Mouse (Mus musculus): ENCODE measurements around the gene Cep112. TPM values are rescaled to one million over a fixed set of nuclear protein-coding genes. Genes with fewer than 3 reads are reported as not detected.

The Cep112 gene
- polyA plus RNA-seq, 1 experiment, result 0.43 TPM

- Histone ChIP-seq H3K36me3 (ENCODE audit: control insufficient read depth, insufficient read depth) (no peaks in the 10 kb centered on the region), H3K4me2 (ENCODE audit: low read depth) (no peak overlapping the region), H3K79me2 (ENCODE audit: control insufficient read depth, insufficient read depth) (no peaks in the 10 kb centered on the region), H3K27me3 (ENCODE audit: control insufficient read depth, insufficient read depth, insufficient read length) (no peaks in the 10 kb centered on the region), H3ac (ENCODE audit: control insufficient read depth, insufficient read length) (no peak overlapping the region), H3K4me3 (no peak overlapping the region)
- TF ChIP-seq POLR2AphosphoS2 (IDR thresholded peaks at IDR 0.05; ENCODE audit: insufficient read length, low read depth), result no peak
These were observed 134.5 kb downstream of the Cep112 start for GRCm38 (mm10) chr11:108559506-108559905.

DNA sequence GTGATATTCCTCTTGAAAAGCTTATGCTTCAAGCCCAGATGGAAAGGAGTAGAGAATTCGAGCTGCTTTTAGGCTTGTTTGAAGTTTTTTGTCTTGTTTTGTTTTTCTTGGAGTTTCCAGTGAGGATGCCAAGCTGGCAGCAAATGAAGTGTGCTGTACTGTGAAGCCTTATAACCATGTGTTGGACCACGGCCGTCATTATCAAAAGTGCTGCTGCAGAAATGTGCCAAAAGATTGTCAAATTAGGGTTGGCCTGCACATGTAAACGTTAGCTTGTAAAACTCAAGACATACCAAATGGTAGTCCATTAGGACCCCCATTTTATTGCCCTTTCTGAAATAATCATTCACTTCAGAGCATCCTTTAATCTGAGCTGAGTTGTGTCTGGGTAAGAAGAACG is 137.1 kb downstream of the Cep112 start:
- no peak overlapping the region for H3ac ChIP-seq (ENCODE audit: control insufficient read depth, insufficient read length)
- no peaks in the 10 kb centered on the region for H3K27me3 ChIP-seq (ENCODE audit: control insufficient read depth, insufficient read depth, insufficient read length)
- no peak for TF ChIP-seq POLR2A (IDR thresholded peaks at IDR 0.05; ENCODE audit: insufficient read length, low read depth)
- TF ChIP-seq REST (IDR thresholded peaks at IDR 0.05; ENCODE audit: insufficient read depth, insufficient read length), result no peak
- no peak for TF ChIP-seq TCF12 (IDR thresholded peaks at IDR 0.05; ENCODE audit: insufficient read depth, poor library complexity, severe bottlenecking)
- TF ChIP-seq MYOG (IDR thresholded peaks at IDR 0.05; ENCODE audit: control insufficient read depth in 1 of 3, insufficient read depth in 1 of 3, insufficient read length in 2 of 3, low read depth in 2 of 3), result no peak
- no peak for TF ChIP-seq TCF3 (IDR thresholded peaks at IDR 0.05; ENCODE audit: insufficient read length, low read depth)
- no peak for TF ChIP-seq POLR2AphosphoS2 (IDR thresholded peaks at IDR 0.05; ENCODE audit: insufficient read length, low read depth)
- TF ChIP-seq SRF (IDR thresholded peaks at IDR 0.05; ENCODE audit: control insufficient read depth, insufficient read length, low read depth), result no peak
- TF ChIP-seq E2F4 (IDR thresholded peaks at IDR 0.05; ENCODE audit: insufficient read depth), result no peak
- no peak for TF ChIP-seq MYOD1 (IDR thresholded peaks at IDR 0.05; ENCODE audit: control insufficient read depth in 1 of 3, insufficient read length in 2 of 3, low read depth in 2 of 3)
- TF ChIP-seq CEBPB (IDR thresholded peaks at IDR 0.05; ENCODE audit: insufficient read depth, poor library complexity, severe bottlenecking), result no peak
- no peak for TF ChIP-seq MAX (IDR thresholded peaks at IDR 0.05; ENCODE audit: low read depth)
- TF ChIP-seq USF1 (IDR thresholded peaks at IDR 0.05; ENCODE audit: low read depth), result no peak
- no peak overlapping the region for H3K4me2 ChIP-seq (ENCODE audit: low read depth)
- H3K79me2 ChIP-seq (ENCODE audit: control insufficient read depth, insufficient read depth), result no peaks in the 10 kb centered on the region
- no peak overlapping the region for H3K4me3 ChIP-seq
- no peaks in the 10 kb centered on the region for H3K36me3 ChIP-seq (ENCODE audit: control insufficient read depth, insufficient read depth)

DNA sequence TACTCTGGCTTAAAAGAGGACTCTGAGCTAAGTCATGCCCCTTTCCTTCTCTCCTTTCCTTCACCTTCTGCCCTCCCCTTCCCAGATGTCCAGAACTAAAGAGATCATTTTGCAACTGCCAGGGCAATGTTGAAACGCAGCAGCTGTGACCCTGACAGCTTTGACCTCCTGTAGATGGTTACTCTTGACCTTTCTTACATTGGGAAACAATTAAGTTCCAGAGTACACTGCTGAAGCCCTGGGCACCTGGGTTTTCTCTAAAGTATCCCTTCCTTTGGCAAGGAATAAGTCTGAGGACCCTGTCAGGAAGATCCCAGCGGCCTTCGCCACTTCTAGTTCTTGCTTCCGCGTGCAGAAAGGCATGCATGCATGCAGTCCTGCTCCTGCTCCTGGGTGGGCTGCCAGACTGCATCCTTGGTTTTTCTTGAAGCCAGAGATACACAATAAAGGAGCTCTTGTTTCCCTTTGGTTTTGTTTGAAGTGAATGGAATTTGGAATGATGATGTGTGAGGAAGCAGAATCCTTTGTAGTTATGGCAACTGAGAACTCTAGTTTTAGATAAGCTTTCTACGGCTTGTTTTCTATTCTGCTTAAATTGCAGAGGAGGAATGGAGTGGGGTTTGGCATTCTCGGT is 161.7 kb downstream of the Cep112 start:
- H3ac ChIP-seq (ENCODE audit: control insufficient read depth, insufficient read length), result no peak overlapping the region
- no peaks in the 10 kb centered on the region for H3K27me3 ChIP-seq (ENCODE audit: control insufficient read depth, insufficient read depth, insufficient read length)
- H3K79me2 ChIP-seq (ENCODE audit: control insufficient read depth, insufficient read depth), result no peaks in the 10 kb centered on the region
- no peak for TF ChIP-seq E2F4 (IDR thresholded peaks at IDR 0.05; ENCODE audit: insufficient read depth)
- no peak for TF ChIP-seq POLR2A (IDR thresholded peaks at IDR 0.05; ENCODE audit: insufficient read length, low read depth)
- no peak for TF ChIP-seq MYOG (IDR thresholded peaks at IDR 0.05; ENCODE audit: control insufficient read depth in 1 of 3, insufficient read depth in 1 of 3, insufficient read length in 2 of 3, low read depth in 2 of 3)
- no peak for TF ChIP-seq MAX (IDR thresholded peaks at IDR 0.05; ENCODE audit: low read depth)
- no peak for TF ChIP-seq SRF (IDR thresholded peaks at IDR 0.05; ENCODE audit: control insufficient read depth, insufficient read length, low read depth)
- no peak for TF ChIP-seq MYOD1 (IDR thresholded peaks at IDR 0.05; ENCODE audit: control insufficient read depth in 1 of 3, insufficient read length in 2 of 3, low read depth in 2 of 3)
- no peak for TF ChIP-seq USF1 (IDR thresholded peaks at IDR 0.05; ENCODE audit: low read depth)
- no peak for TF ChIP-seq CEBPB (IDR thresholded peaks at IDR 0.05; ENCODE audit: insufficient read depth, poor library complexity, severe bottlenecking)
- TF ChIP-seq REST (IDR thresholded peaks at IDR 0.05; ENCODE audit: insufficient read depth, insufficient read length), result no peak
- no peak for TF ChIP-seq POLR2AphosphoS2 (IDR thresholded peaks at IDR 0.05; ENCODE audit: insufficient read length, low read depth)
- no peak for TF ChIP-seq TCF3 (IDR thresholded peaks at IDR 0.05; ENCODE audit: insufficient read length, low read depth)
- no peak for TF ChIP-seq TCF12 (IDR thresholded peaks at IDR 0.05; ENCODE audit: insufficient read depth, poor library complexity, severe bottlenecking)
- H3K4me2 ChIP-seq (ENCODE audit: low read depth), result no peak overlapping the region
- H3K4me3 ChIP-seq, result no peak overlapping the region
- H3K36me3 ChIP-seq (ENCODE audit: control insufficient read depth, insufficient read depth), result no peaks in the 10 kb centered on the region

- H3K27me3 ChIP-seq (ENCODE audit: control insufficient read depth, insufficient read depth, insufficient read length), result no peaks in the 10 kb centered on the region
- no peaks in the 10 kb centered on the region for H3K79me2 ChIP-seq (ENCODE audit: control insufficient read depth, insufficient read depth)
- no peaks in the 10 kb centered on the region for H3K36me3 ChIP-seq (ENCODE audit: control insufficient read depth, insufficient read depth)
- TF ChIP-seq MAX (IDR thresholded peaks at IDR 0.05; ENCODE audit: low read depth) (no peak), TCF3 (IDR thresholded peaks at IDR 0.05; ENCODE audit: insufficient read length, low read depth) (no peak), REST (IDR thresholded peaks at IDR 0.05; ENCODE audit: insufficient read depth, insufficient read length) (no peak), SRF (IDR thresholded peaks at IDR 0.05; ENCODE audit: control insufficient read depth, insufficient read length, low read depth) (no peak)
- H3K4me3 ChIP-seq, result no peak overlapping the region
- H3ac ChIP-seq (ENCODE audit: control insufficient read depth, insufficient read length), result no peak overlapping the region
- no peak overlapping the region for H3K4me2 ChIP-seq (ENCODE audit: low read depth)
These were observed 168.4 kb downstream of the Cep112 start for GRCm38 (mm10) chr11:108593207-108593958.

- no peak overlapping the region for H3ac ChIP-seq (ENCODE audit: control insufficient read depth, insufficient read length)
- no peak overlapping the region for H3K4me3 ChIP-seq
- TF ChIP-seq TCF12 (IDR thresholded peaks at IDR 0.05; ENCODE audit: insufficient read depth, poor library complexity, severe bottlenecking) (no peak), REST (IDR thresholded peaks at IDR 0.05; ENCODE audit: insufficient read depth, insufficient read length) (no peak), TCF3 (IDR thresholded peaks at IDR 0.05; ENCODE audit: insufficient read length, low read depth) (no peak), POLR2A (IDR thresholded peaks at IDR 0.05; ENCODE audit: insufficient read length, low read depth) (no peak)
These were observed 169.1 kb downstream of the Cep112 start for GRCm38 (mm10) chr11:108593959-108594579.

More at GRCm38 (mm10) chr11:108593959-108594579, 169.1 kb downstream of the Cep112 start:
- Histone ChIP-seq H3K27me3 (ENCODE audit: control insufficient read depth, insufficient read depth, insufficient read length) (no peaks in the 10 kb centered on the region), H3K79me2 (ENCODE audit: control insufficient read depth, insufficient read depth) (no peaks in the 10 kb centered on the region), H3K36me3 (ENCODE audit: control insufficient read depth, insufficient read depth) (no peaks in the 10 kb centered on the region), H3K4me2 (ENCODE audit: low read depth) (no peak overlapping the region)
